Mouse (Mus musculus) urinary bladder, adult 2 months (tissue): Measurements from ENCODE around the gene Clic5. TPM values are rescaled to one million over a fixed set of nuclear protein-coding genes. Genes with fewer than 3 reads are reported as not detected.
"Not testable (repeated sequence)": the region's sequence is repeated elsewhere in the genome, so short reads cannot be mapped to it uniquely, and the experiment has no call there.

Source experiments
- DNase-seq: peaks from one replicate; pipeline ENCODE4 v3.0.0; 2022; ENCODE audit warnings: low spot score
- polyA plus RNA-seq: library from polyadenylated mRNA; depleted of rRNA; stranded (reverse); fragments of >200 nt; gene quantifications from 2 replicates; pipeline ENCODE4 v1.2.3, GENCODE M21; 2012; rRNA removed

The Clic5 gene
- polyA plus RNA-seq = 5.9 and 7.8 TPM in 2 replicates

- DNase-seq = peak; percentile 41
Measured at GRCm38 (mm10) chr17:44188042-44188768, at the start of gene Clic5. Gene Clic5, plus strand, starts transcription at chr17:44188584.

- DNase-seq = no peak
Measured at GRCm38 (mm10) chr17:44145806-44146205, 42.6 kb upstream of the Clic5 start.

GRCm38 (mm10) chr17:44148109-44148846, 40.1 kb upstream of the Clic5 start:
- DNase-seq = no peak

DNA sequence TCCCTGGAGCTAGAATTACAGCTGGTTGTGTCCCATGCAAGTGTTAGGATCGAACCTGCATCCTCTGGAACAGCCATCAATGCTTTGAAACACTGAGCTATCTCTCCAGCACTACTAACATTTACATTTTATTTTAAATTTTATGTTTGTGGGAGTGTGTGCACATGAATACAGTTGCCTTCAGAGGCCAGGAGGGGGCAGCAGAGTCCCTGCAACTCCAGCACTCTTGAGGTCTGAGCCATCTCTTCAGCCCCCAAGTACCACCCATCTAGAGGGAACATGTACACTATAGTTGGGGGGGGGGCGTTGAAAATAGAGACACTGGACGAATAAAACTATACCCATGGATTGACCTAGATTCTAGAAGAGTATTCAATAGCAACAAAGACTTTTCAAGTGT, 37.3 kb upstream of the Clic5 start:
- DNase-seq = no peak

- DNase-seq = no peak
Measured at GRCm38 (mm10) chr17:44151889-44152288, 36.5 kb upstream of the Clic5 start.

GRCm38 (mm10) chr17:44153871-44154270, 34.5 kb upstream of the Clic5 start:
- no peak for DNase-seq

- no peak for DNase-seq
Measured at GRCm38 (mm10) chr17:44155204-44155603, 33.2 kb upstream of the Clic5 start.

- no peak for DNase-seq
Measured at GRCm38 (mm10) chr17:44158186-44158585, 30.2 kb upstream of the Clic5 start.

GRCm38 (mm10) chr17:44160449-44160848, 27.9 kb upstream of the Clic5 start:
- no peak for DNase-seq

DNA sequence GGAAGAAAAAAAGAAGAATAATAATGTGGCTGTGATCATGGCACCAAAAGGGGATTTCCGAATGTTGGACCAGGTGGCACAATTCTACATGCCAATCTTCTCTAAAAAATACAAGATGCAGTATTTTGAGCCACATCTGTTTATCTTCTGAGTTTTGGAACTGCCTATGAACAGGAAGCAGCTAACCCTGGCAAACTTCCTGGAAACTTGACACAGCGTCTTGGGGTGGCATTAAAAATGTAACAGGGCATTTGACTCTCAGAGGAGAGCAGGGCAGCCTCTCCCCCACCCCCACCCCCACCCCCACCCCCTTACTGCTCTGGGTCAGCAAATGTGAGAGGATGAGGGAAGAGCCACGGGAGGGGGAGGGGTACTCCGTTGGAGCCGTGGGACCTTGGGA, 25.9 kb upstream of the Clic5 start:
- DNase-seq = no peak

GRCm38 (mm10) chr17:44162935-44163334, 25.4 kb upstream of the Clic5 start:
- DNase-seq = no peak

- DNase-seq = no peak
Measured at GRCm38 (mm10) chr17:44165730-44166347, 22.5 kb upstream of the Clic5 start.

GRCm38 (mm10) chr17:44169676-44170075, 18.7 kb upstream of the Clic5 start:
- DNase-seq = no peak

DNA sequence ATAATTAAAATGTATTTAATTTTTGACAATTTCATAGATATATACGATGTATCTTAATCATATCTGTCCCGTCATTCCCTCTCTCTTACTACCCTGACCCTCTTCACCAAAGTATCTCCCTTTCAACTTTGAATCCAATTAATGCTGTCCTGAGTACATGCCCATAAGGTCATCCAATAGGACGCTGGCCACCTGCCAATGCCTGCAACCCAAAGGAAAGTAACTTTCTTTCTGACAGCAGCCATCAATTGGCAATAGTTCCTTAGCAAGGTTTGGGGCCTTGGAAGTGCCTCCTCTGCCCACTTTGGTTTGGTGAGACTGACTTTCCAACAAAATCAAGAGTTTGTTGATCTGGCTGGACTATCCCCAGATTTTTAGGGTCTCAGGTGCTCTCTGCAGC, 18.1 kb upstream of the Clic5 start:
- no peak for DNase-seq

- DNase-seq = no peak
Measured at GRCm38 (mm10) chr17:44171930-44172329, 16.5 kb upstream of the Clic5 start.

GRCm38 (mm10) chr17:44173341-44173740, 15.0 kb upstream of the Clic5 start:
- no peak for DNase-seq

DNA sequence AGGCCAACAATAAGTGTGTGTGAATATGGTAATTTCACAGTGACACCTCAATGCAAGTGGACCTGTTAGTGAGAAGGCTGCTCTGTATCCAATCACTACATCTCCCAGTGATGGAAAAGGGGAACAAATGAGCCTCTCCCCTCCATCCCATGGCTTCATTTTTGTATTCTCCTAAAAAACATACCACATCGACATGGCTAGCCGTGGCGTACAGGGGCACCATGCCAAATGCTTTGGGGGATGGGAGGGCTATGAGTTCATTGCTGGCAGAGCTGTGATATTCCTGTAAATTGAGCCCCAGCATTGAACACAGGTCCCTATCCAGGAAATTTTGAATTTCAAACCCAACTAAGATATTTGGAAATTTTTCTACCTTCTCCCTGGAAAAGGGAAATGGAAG, 11.1 kb upstream of the Clic5 start:
- DNase-seq = no peak

DNA sequence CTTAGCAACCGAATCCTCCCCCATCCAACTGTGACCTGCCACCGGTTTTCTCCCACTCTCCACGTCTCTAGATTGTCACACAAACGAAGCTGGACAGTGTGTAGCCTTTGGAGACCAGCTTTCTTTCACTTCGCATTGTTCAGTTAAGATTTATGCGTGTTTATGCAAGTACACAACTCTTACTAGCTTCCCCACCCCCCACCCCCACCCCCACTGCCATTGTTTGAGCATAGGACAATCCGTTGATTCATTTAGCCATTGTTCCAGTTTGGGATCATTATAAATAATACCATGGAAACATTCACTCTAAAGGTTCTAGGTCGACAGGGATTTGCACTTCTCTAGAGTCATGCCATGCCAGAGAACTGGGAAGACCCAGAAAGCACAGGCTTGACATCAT, 7.0 kb upstream of the Clic5 start:
- no peak for DNase-seq

- no peak for DNase-seq
Measured at GRCm38 (mm10) chr17:44186871-44187270, 1.5 kb upstream of the Clic5 start.

DNA sequence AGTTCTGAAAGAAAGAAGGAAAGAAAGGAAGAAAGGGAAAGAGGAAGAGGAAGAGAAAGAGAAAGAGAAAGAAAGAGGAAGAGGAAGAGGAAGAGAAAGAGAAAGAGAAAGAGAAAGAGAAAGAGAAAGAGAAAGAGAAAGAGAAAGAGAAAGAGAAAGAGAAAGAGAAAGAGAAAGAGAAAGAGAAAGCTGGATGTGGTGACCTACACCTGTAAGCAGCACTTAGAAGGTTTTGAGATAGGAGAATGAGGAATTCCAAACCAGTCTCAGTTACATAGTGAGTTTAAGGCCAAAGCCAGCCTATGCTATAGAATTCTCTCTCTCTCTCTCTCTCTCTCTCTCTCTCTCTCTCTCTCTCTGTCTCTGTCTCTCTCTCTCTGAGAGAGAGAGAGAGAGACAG, 847 bp upstream of the Clic5 start:
- DNase-seq = not testable (repeated sequence)

GRCm38 (mm10) chr17:44188769-44189145, 373 bp downstream of the Clic5 start:
- peak; percentile 29 for DNase-seq

DNA sequence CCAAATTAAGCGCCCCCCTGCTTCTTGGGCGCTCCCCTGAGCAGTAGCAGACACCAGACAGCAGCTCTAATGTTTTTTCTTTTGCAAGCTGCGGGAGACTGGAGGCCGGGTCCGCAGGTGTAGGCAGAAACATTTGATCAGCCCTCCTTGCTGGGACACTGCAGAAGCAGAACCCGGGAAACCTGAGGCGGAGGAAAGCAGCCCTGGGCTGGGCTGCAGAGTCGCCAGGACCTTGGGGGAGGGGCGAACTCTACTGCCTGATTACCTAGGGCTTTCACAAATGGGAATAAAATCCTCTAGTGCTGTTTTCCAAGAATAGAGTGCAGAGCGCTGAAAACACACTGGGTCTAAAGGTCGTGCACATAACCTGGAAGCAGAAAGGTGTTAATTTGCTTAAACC, 1.3 kb downstream of the Clic5 start:
- no peak for DNase-seq

- DNase-seq = no peak
Measured at GRCm38 (mm10) chr17:44190246-44190645, 1.9 kb downstream of the Clic5 start.
